Comparison of ENCODE assay signal across 10 mouse cellular contexts in genomic region chr12:28248749-28249148, GRCm38 (mm10).
DNase-seq lines count a peak whose midpoint lies in the region; ATAC-seq lines count a peak whose summit lies in the region.
"Had no signal": no experiment of that assay in that cellular context is flagged by ENCODE, and none has a peak within 500 bp of the region (broad histone marks: within the 10 kb centered on the region; RNA-seq: fewer than 3 reads in every experiment).

No protein-coding gene starts in this region.

- H3K27ac ChIP-seq in neural tube, embryonic 15.5 days (replicated peaks), result no peak overlapping the region
- H3K27ac ChIP-seq: embryonic facial prominence, embryonic 15.5 days; neural tube, embryonic 12.5 days had no signal

- ATAC-seq in cerebellum, adult (ENCODE audit: insufficient number of reproducible peaks, low FRiP score, low TSS enrichment), result no peak
- ATAC-seq in neural tube, embryonic 15.5 days (ENCODE audit: low FRiP score), result no peak
- ATAC-seq in monocyte, adult 5-6 weeks (replicated peaks; ENCODE audit: insufficient number of reproducible peaks, low FRiP score, low TSS enrichment, poor library complexity, severe bottlenecking), result no peak

- whole genome bisulfite sequencing in neural tube, embryonic 15.5 days, result 56% methylated on average over 3 of the region's 3 CpGs

- no peaks in the 10 kb centered on the region for H3K4me1 ChIP-seq in neural tube, embryonic 15.5 days
- H3K4me1 ChIP-seq: embryonic facial prominence, embryonic 15.5 days; neural tube, embryonic 12.5 days had no signal

- no peaks in the 10 kb centered on the region for H3K36me3 ChIP-seq in neural tube, embryonic 15.5 days
- H3K36me3 ChIP-seq: embryonic facial prominence, embryonic 15.5 days; neural tube, embryonic 12.5 days had no signal

- no peaks in the 10 kb centered on the region for H3K27me3 ChIP-seq in neural tube, embryonic 15.5 days (replicated peaks)
- H3K27me3 ChIP-seq: embryonic facial prominence, embryonic 15.5 days; neural tube, embryonic 12.5 days had no signal

- H3K4me3 ChIP-seq in neural tube, embryonic 15.5 days (replicated peaks), result no peak overlapping the region
- H3K4me3 ChIP-seq: embryonic facial prominence, embryonic 15.5 days; neural tube, embryonic 12.5 days had no signal

- DNase-seq in cerebellum, adult 9-10 months, result peak; percentile 1
- peak; percentile 47 for DNase-seq in urinary bladder, postnatal 14 days (ENCODE audit: low spot score)
- DNase-seq in urinary bladder, postnatal 4 days (ENCODE audit: low spot score in 2 of 2), result no peak
- DNase-seq in layer of hippocampus, adult 9-10 months (ENCODE audit: low spot score), result peak; percentile 30
- DNase-seq in retina, postnatal 1 day, result peak; percentile 22

- no peaks in the 10 kb centered on the region for H3K9me3 ChIP-seq in neural tube, embryonic 15.5 days (replicated peaks)
- H3K9me3 ChIP-seq: embryonic facial prominence, embryonic 15.5 days; neural tube, embryonic 12.5 days had no signal

- H3K9ac ChIP-seq in neural tube, embryonic 15.5 days (replicated peaks), result no peak overlapping the region
- H3K9ac ChIP-seq: embryonic facial prominence, embryonic 15.5 days; neural tube, embryonic 12.5 days had no signal

- H3K4me2 ChIP-seq in neural tube, embryonic 15.5 days, result no peak overlapping the region
- H3K4me2 ChIP-seq: embryonic facial prominence, embryonic 15.5 days; neural tube, embryonic 12.5 days had no signal

Comparison
In these comparisons a context has a peak if more than half of its experiments do, and no peak if none do; other contexts are left out.
1. DNase-seq: peak in cerebellum, adult 9-10 months (single experiment), urinary bladder, postnatal 14 days (single experiment), layer of hippocampus, adult 9-10 months (single experiment) and retina, postnatal 1 day (single experiment); none in urinary bladder, postnatal 4 days (0 of 2).